Mouse (Mus musculus) lung, postnatal 25 days (tissue): ENCODE results near the gene Mov10l1.

Experiments
- DNase-seq: peaks from one replicate; pipeline ENCODE4 v3.0.0; 2022; ENCODE audit warnings: low spot score

The Mov10l1 gene

DNA sequence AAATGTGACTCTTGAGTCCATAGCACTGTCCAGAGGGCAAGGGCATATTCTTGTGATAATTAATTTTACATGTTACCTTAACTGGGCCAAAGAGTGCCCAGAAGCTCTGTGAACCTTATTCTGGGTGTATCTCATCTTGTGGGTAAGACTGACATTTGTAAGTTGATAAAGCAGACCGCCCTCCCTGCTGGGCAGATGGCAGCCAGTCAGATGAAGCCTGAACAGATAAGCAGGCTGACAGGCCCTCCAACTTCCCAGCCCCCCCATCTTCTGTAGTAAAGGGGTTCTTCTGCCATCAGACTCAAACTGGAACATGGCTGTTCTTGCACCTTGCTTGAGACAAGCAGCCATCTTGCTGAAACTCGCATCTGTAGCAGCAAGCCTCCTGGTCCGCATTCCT lies 34.0 kb downstream of the Mov10l1 start:
- no peak for DNase-seq

GRCm38 (mm10) chr15:89020085-89020484 lies 37.4 kb downstream of the Mov10l1 start:
- DNase-seq: no peak

DNA sequence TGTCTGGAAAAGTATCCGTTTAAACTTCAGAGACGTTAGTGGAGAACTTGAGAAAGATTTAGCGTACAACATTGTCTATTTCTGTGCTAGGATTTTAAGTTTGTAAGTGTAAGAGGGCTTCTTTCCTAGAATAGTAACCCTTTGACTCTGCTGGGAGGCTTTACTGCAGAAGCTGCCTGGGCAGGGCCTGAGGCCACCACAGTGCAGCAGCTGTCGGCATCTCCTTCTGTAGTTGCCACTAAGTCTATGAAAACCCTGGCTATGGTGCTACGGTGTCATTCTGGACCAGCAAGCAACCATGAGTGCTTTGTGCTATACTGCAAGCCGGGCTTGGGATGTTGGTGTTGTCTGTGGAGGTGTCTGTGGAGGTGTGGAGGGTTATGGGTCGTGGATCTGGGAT lies 37.8 kb downstream of the Mov10l1 start:
- no peak for DNase-seq

GRCm38 (mm10) chr15:89044381-89044780 lies 61.7 kb downstream of the Mov10l1 start:
- DNase-seq: no peak

DNA sequence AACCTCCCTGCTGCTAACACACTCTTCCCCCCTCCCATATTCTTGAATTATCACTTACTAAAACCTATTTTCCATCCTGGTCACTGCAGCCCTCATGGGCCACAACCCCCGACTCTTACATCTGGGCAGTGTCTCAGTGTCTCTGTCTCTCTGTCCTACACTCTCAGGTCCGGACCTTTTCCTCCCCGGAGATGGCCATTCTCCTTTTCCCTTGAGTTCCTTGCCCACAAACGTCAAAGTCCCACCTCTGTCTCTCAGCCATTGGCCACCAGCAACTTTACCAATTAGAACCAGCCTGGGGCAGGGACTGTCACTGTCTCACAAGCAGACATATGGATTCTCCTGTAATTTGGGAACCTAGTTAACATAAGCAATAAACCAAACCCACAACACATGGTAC lies 63.6 kb downstream of the Mov10l1 start:
- DNase-seq: no peak

- no peak for DNase-seq
Measured at GRCm38 (mm10) chr15:89054666-89055065, 72.0 kb downstream of the Mov10l1 start.

GRCm38 (mm10) chr15:89058736-89059135 lies 76.0 kb downstream of the Mov10l1 start:
- no peak for DNase-seq

GRCm38 (mm10) chr15:89059161-89059931 lies 76.6 kb downstream of the Mov10l1 start, which contains the start of gene Panx2:
Gene Panx2, plus strand, starts transcription at chr15:89059734.
- DNase-seq: no peak

- DNase-seq: no peak
Measured at GRCm38 (mm10) chr15:89060032-89060681, 77.4 kb downstream of the Mov10l1 start.

- no peak for DNase-seq
Measured at GRCm38 (mm10) chr15:89060811-89061460, 78.2 kb downstream of the Mov10l1 start.

DNA sequence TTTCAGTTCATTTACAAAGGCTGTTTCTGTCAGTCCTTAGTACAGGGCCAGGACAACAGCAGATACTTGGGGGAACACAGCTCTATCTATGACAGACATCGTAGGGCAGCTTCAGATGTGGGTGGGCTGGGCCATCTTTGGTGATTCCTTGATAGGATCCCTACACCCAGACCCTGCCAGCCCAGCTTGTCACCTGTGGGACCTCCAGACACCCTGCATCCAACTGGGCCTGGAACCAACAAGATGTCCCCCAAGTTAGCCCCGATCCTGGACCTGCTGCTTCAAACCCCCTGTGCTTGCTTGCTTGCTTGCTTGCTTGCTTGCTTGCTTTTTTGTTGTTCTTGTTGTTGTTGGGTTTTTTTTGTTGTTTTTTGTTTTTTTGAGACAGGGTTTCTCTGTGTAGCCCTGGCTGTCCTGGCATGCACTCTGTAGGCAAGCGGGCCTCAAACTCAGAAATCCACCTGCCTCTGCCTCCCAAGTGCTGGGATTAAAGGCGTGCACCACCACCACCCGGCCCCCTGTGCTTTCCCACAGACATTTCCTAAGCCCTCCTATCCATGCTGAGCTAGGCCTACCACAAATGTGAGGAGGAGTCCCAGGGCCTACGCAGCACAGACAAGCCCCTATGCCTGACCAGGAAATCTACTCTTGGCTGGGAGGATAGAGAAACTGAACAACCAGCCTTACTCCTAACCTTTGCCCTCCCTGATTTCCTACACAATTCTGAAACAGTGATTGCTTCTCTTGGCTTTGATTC lies 79.2 kb downstream of the Mov10l1 start:
- no peak for DNase-seq

DNA sequence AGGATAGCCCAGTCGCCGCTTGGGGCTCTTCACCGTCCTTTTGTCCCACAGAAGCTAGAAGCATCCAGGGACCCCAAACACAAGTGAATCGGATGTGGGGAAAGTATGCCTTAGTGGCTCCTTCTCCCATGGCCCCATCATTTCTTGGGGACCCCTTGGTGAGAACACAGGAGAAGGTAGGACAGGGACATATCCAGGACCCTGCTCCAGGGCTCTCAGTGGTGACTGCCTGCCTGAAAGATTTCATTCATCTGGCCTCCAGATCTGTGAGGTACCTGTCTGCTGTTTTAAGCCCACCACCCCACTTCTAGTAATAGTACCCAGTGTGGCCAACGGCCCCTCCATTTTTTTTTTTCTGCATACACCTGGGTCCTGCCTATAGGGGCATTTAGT lies 79.8 kb downstream of the Mov10l1 start:
- DNase-seq: no peak

- no peak for DNase-seq
Measured at GRCm38 (mm10) chr15:89063001-89063400, 80.3 kb downstream of the Mov10l1 start.

DNA sequence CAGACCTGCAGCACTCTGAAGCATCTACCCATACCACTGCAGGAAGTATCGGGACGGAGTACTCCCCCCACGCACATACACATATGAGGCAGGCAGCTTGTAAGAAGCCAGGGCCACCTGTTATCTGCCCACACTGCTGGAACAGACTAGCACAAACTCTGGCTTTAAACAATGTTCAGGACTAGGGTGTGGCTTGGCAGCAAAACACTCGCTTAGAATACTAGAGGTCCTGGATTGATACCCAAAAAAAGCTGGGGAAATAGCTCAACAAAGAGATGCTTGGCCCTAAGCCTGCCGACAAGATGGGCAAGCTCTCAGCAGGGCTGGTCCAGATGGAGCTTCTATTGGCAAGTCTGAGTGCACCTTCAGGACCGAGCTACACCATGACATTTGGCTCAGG lies 80.8 kb downstream of the Mov10l1 start:
- DNase-seq: no peak

- DNase-seq: no peak
Measured at GRCm38 (mm10) chr15:89064891-89065290, 82.2 kb downstream of the Mov10l1 start.

DNA sequence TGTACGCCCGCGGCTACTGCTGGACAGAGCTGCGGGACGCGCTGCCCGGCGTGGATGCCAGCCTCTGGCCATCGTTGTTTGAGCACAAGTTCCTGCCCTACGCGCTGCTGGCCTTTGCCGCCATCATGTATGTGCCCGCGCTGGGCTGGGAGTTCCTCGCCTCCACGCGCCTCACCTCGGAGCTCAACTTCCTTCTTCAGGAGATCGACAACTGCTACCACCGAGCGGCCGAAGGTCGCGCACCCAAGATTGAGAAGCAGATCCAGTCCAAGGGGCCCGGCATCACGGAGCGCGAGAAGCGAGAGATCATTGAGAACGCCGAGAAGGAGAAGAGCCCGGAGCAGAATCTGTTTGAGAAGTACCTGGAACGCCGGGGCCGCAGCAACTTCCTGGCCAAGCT lies 84.9 kb downstream of the Mov10l1 start:
- DNase-seq: no peak

DNA sequence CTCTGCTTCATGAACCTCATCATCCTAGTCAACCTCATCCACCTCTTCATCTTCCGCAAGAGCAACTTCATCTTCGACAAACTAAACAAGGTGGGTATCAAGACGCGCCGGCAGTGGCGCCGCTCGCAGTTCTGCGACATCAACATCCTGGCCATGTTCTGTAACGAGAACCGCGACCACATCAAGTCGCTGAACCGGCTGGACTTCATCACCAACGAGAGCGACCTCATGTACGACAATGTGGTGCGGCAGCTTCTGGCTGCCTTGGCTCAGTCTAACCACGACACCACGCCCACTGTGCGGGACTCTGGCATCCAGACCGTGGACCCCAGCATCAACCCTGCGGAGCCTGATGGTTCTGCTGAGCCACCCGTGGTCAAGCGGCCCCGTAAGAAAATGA lies 85.5 kb downstream of the Mov10l1 start:
- DNase-seq: no peak

GRCm38 (mm10) chr15:89069336-89069840 lies 86.7 kb downstream of the Mov10l1 start:
- no peak for DNase-seq

DNA sequence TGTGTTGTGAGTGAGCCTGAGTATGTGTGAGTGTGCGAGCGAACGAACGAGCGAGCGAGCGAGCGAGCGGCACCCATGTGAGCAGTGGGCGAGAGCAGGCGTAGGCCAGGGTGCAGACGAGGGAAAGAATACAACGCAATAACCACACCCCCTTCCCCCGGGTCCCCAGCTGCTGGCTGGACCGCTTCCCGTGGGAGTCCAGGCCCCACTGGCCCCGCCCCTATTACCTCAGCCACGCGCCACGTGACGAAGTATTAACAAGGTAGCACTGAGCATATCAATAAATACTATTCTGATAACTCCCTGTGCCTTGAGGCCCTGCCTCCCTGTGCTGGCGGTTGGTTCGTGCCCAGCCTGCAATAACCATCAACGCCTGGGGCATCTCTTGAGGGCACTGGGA lies 87.9 kb downstream of the Mov10l1 start:
- DNase-seq: no peak

DNA sequence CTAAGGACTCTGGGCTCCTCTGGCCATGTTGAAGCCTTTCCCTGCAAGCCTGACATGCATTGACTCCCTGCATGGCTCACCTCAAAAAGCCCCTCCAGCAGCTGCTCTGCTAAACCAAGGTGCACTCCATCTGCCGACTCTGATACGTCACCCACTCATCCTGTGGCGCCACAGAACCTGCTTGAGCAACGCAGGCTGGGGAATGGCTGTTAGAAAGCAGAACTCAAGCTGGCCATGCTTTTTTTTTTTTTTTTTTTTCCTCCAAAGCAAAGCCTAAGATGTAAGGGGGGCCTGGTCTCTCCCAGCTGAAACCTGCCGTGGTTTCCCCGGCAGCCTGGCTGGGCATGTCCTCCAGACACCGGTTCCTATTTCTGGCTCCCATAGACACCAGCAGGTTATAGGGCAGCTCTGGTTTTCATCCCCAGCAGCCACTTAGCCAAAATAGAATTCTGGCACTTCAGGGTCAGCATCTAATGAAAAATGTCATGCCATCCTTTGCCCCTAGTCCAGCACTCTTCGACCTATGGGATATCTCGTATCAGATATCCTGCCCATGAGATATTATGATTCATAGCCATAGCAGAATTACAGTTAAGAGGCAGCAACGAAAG lies 91.4 kb downstream of the Mov10l1 start:
- no peak for DNase-seq

- no peak for DNase-seq
Measured at GRCm38 (mm10) chr15:89074613-89075477, 92.1 kb downstream of the Mov10l1 start, which contains the start of gene Trabd. Gene Trabd, plus strand, starts transcription at chr15:89075124.
